In genomic region chr16:17646310-17647114, GRCm38 (mm10) we compare ENCODE assay signal across 8 mouse cellular contexts. TPM values are rescaled to one million over a fixed set of nuclear protein-coding genes. Genes with fewer than 3 reads are reported as not detected.
DNase-seq lines count a peak whose midpoint lies in the region; ATAC-seq and TF ChIP-seq lines count a peak whose summit lies in the region.

TSS of gene Ccdc74a (plus strand) at chr16:17646470.

- peak within 1 kb of the TSS; percentile 48 for H3K4me3 ChIP-seq in forebrain, embryonic 11.5 days (ENCODE audit: low read depth, low read length)
- H3K4me3 ChIP-seq in heart, embryonic 15.5 days = peak within 1 kb of the TSS; percentile 61
- H3K4me3 ChIP-seq in liver, embryonic 14.5 days (ENCODE audit: insufficient read depth in 1 of 2, low read depth in 2 of 2, low read length in 2 of 2) = peak within 1 kb of the TSS; percentile 48 to 55
- H3K4me3 ChIP-seq in neural tube, embryonic 11.5 days (ENCODE audit: low read depth, low read length) = peak within 1 kb of the TSS; percentile 43
- peak within 1 kb of the TSS; percentile 57 for H3K4me3 ChIP-seq in stomach, embryonic 16.5 days (replicated peaks; ENCODE audit: low read length)

- no peak for TF ChIP-seq CTCF in liver, embryonic 14.5 days (IDR thresholded peaks at IDR 0.05; ENCODE audit: low read depth)

- 2% methylated on average over 64 of the region's 65 CpGs for WGBS in forebrain, embryonic 11.5 days
- 2% methylated on average over 65 of the region's 65 CpGs for WGBS in heart, embryonic 15.5 days
- 4% methylated on average over 65 of the region's 65 CpGs for WGBS in liver, embryonic 14.5 days (ENCODE audit: insufficient replicate concordance)
- WGBS in neural tube, embryonic 11.5 days = 3% methylated on average over 62 of the region's 65 CpGs
- WGBS in stomach, embryonic 16.5 days = 2% methylated on average over 65 of the region's 65 CpGs

- H3K36me3 ChIP-seq in forebrain, embryonic 11.5 days (ENCODE audit: control insufficient read depth, insufficient read depth, low read length) = peaks cover 2% of the 10 kb centered on the region
- peaks cover 22% of the 10 kb centered on the region for H3K36me3 ChIP-seq in heart, embryonic 15.5 days
- peaks cover 12% of the 10 kb centered on the region for H3K36me3 ChIP-seq in liver, embryonic 14.5 days (replicated peaks; ENCODE audit: control insufficient read depth, insufficient read depth, low read depth)
- H3K36me3 ChIP-seq in neural tube, embryonic 11.5 days (ENCODE audit: control insufficient read depth, insufficient read depth, low read length) = peaks cover 12% of the 10 kb centered on the region
- peaks cover 15% of the 10 kb centered on the region for H3K36me3 ChIP-seq in stomach, embryonic 16.5 days (ENCODE audit: control insufficient read depth, insufficient read depth, low read length)

- ATAC-seq in forebrain, embryonic 11.5 days (replicated peaks; ENCODE audit: low FRiP score) = peak; percentile 97
- ATAC-seq in heart, embryonic 15.5 days (replicated peaks; ENCODE audit: insufficient number of reproducible peaks, insufficient read depth, low FRiP score, low read depth) = peak; percentile 95
- peak; percentile 99 for ATAC-seq in liver, embryonic 14.5 days (ENCODE audit: insufficient read depth)
- ATAC-seq in neural tube, embryonic 11.5 days (ENCODE audit: insufficient read depth, low FRiP score, low TSS enrichment) = peak; percentile 96
- ATAC-seq in stomach, embryonic 16.5 days (ENCODE audit: insufficient read depth, low FRiP score) = peak; percentile 97

- peak; percentile 65 for DNase-seq in ES-CJ7 (ENCODE audit: low read depth, low spot score)
- DNase-seq in c-Kit-positive CD71-positive TER-119-negative erythroid progenitor cells, embryonic 14.5 days (ENCODE audit: low read depth) = peak; percentile 66
- peak; percentile 91 for DNase-seq in forebrain, embryonic 11.5 days (ENCODE audit: low spot score)
- peak; percentile 92 for DNase-seq in kidney, postnatal 14 days
- DNase-seq in liver, embryonic 14.5 days (ENCODE audit: low read depth in 3 of 3, low spot score in 3 of 3) = peak; percentile 78 to 79 (median 79)
- peak; percentile 89 for DNase-seq in neural tube, embryonic 11.5 days (ENCODE audit: low spot score)

- peaks cover 9% of the 10 kb centered on the region for H3K4me1 ChIP-seq in forebrain, embryonic 11.5 days (replicated peaks; ENCODE audit: control insufficient read depth, insufficient read depth, low read length)
- peaks cover 12% of the 10 kb centered on the region for H3K4me1 ChIP-seq in heart, embryonic 15.5 days (replicated peaks)
- peaks cover 11 to 19% of the 10 kb centered on the region in 2 experiments for H3K4me1 ChIP-seq in liver, embryonic 14.5 days (replicated peaks; ENCODE audit: control insufficient read depth in 2 of 2, insufficient read depth in 2 of 2, low read length in 1 of 2)
- no peaks in the 10 kb centered on the region for H3K4me1 ChIP-seq in neural tube, embryonic 11.5 days (ENCODE audit: control insufficient read depth, insufficient read depth, low read length)
- peaks cover 7% of the 10 kb centered on the region for H3K4me1 ChIP-seq in stomach, embryonic 16.5 days (ENCODE audit: control insufficient read depth, insufficient read depth, low read length)

- H3K9ac ChIP-seq in forebrain, embryonic 11.5 days (ENCODE audit: low read length) = peak within 1 kb of the TSS; percentile 68
- peak within 1 kb of the TSS; percentile 66 for H3K9ac ChIP-seq in heart, embryonic 15.5 days
- peak within 1 kb of the TSS; percentile 47 for H3K9ac ChIP-seq in liver, embryonic 14.5 days (replicated peaks)
- H3K9ac ChIP-seq in neural tube, embryonic 11.5 days (ENCODE audit: low read length) = peak within 1 kb of the TSS; percentile 52
- H3K9ac ChIP-seq in stomach, embryonic 16.5 days (ENCODE audit: low read length) = peak within 1 kb of the TSS; percentile 75

- TF ChIP-seq EP300 in liver, embryonic 14.5 days (IDR thresholded peaks at IDR 0.05; ENCODE audit: low read depth) = no peak

- H3K27me3 ChIP-seq in forebrain, embryonic 11.5 days (ENCODE audit: control insufficient read depth, insufficient read depth, low read length) = no peaks in the 10 kb centered on the region
- H3K27me3 ChIP-seq in heart, embryonic 15.5 days = no peaks in the 10 kb centered on the region
- H3K27me3 ChIP-seq in liver, embryonic 14.5 days (ENCODE audit: control insufficient read depth, insufficient read depth, low read length) = no peaks in the 10 kb centered on the region
- no peaks in the 10 kb centered on the region for H3K27me3 ChIP-seq in neural tube, embryonic 11.5 days (ENCODE audit: control insufficient read depth, insufficient read depth, low read length)
- H3K27me3 ChIP-seq in stomach, embryonic 16.5 days (ENCODE audit: control insufficient read depth, insufficient read depth, low read length) = no peaks in the 10 kb centered on the region

- H3K4me2 ChIP-seq in forebrain, embryonic 11.5 days (ENCODE audit: low read depth, low read length, severe bottlenecking) = peak within 1 kb of the TSS; percentile 97
- peak within 1 kb of the TSS; percentile 94 for H3K4me2 ChIP-seq in heart, embryonic 15.5 days
- H3K4me2 ChIP-seq in liver, embryonic 14.5 days (ENCODE audit: low read depth) = peak within 1 kb of the TSS; percentile 70
- H3K4me2 ChIP-seq in neural tube, embryonic 11.5 days (ENCODE audit: low read depth) = peak within 1 kb of the TSS; percentile 80
- peak within 1 kb of the TSS; percentile 94 for H3K4me2 ChIP-seq in stomach, embryonic 16.5 days (ENCODE audit: low read depth, low read length)

- H3K27ac ChIP-seq in forebrain, embryonic 11.5 days (ENCODE audit: low read depth, low read length) = no peak within 1 kb of the TSS
- peak within 1 kb of the TSS; percentile 33; the same call in 1 of the 2 replicates for H3K27ac ChIP-seq in heart, embryonic 15.5 days
- H3K27ac ChIP-seq in liver, embryonic 14.5 days = peak within 1 kb of the TSS; percentile 7; the same call in 1 of the 2 replicates
- H3K27ac ChIP-seq in neural tube, embryonic 11.5 days (ENCODE audit: low read depth, low read length) = no peak within 1 kb of the TSS
- H3K27ac ChIP-seq in stomach, embryonic 16.5 days (ENCODE audit: low read length) = peak within 1 kb of the TSS; percentile 29; the same call in 1 of the 2 replicates

- no peaks in the 10 kb centered on the region for H3K9me3 ChIP-seq in forebrain, embryonic 11.5 days (ENCODE audit: control insufficient read depth, low read length)
- no peaks in the 10 kb centered on the region for H3K9me3 ChIP-seq in heart, embryonic 15.5 days (replicated peaks)
- no peaks in the 10 kb centered on the region for H3K9me3 ChIP-seq in liver, embryonic 14.5 days (ENCODE audit: control insufficient read depth, low read length)
- H3K9me3 ChIP-seq in neural tube, embryonic 11.5 days (ENCODE audit: control insufficient read depth, low read length) = no peaks in the 10 kb centered on the region
- H3K9me3 ChIP-seq in stomach, embryonic 16.5 days (replicated peaks; ENCODE audit: control insufficient read depth, low read length) = no peaks in the 10 kb centered on the region

RNA-seq across cellular contexts. Expression of gene Ccdc74a, which starts in this region (rescaled TPM):
- polyA plus RNA-seq in forebrain, embryonic 11.5 days (2014; fragmentation: Nextera tagmentation; extraction: Ambion mirVana) = 5.3 and 7.9 TPM in 2 replicates
- 3.1 and 3.2 TPM in 2 replicates for polyA plus RNA-seq in heart, embryonic 15.5 days (2015; fragmentation: Nextera tagmentation; extraction: Ambion mirVana)
- 1.6 and 2.5 TPM in 2 replicates for polyA plus RNA-seq in liver, embryonic 14.5 days (2012; rRNA removed)
- polyA plus RNA-seq in liver, embryonic 14.5 days (2014; fragmentation: Nextera tagmentation; extraction: Ambion mirVana) = 2.6 and 3.4 TPM in 2 replicates
- 3.5 and 4.7 TPM in 2 replicates for polyA plus RNA-seq in neural tube, embryonic 11.5 days (2014; fragmentation: Nextera tagmentation; extraction: Ambion mirVana)
- polyA plus RNA-seq in stomach, embryonic 16.5 days (2015; fragmentation: Nextera tagmentation; extraction: Ambion mirVana) = 4.7 and 4.9 TPM in 2 replicates

Comparison
In these comparisons a context has a peak if more than half of its experiments do, and no peak if none do; other contexts are left out.
1. H3K27ac ChIP-seq: peak in heart, embryonic 15.5 days (single experiment), liver, embryonic 14.5 days (single experiment) and stomach, embryonic 16.5 days (single experiment); none in forebrain, embryonic 11.5 days (single experiment) and neural tube, embryonic 11.5 days (single experiment).
2. Peak in every context shown above with its lines, with median percentiles within 50 percentile points of each other: DNase-seq, ATAC-seq, H3K4me2 ChIP-seq, H3K4me3 ChIP-seq and H3K9ac ChIP-seq.